In the genomic region with DNA sequence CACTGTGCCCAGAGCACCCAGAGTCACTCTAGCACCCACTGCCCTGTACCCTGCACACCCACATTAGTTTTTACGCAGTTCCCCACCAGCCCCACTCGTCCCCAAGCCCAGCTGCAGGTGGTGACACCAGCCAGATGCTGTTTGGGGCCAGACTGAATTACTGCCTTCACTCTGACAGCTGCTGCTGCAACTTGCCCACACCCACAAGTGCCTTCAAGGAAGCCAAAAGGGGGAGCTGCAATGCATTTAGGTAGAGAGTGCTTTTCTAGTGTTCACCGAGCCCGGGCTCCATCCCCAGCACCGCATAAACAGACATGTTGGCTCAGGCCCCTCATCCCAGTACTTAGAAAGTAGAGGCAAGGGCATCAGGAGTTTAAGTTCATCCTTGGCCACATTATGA, we compare ENCODE assay signal across 30 mouse cellular contexts. TPM values are rescaled to one million over a fixed set of nuclear protein-coding genes. Genes with fewer than 3 reads are reported as not detected.
DNase-seq lines count a peak whose midpoint lies in the region; TF ChIP-seq lines count a peak whose summit lies in the region.
"Had no signal": no experiment of that assay in that cellular context is flagged by ENCODE, and none has a peak within 500 bp of the region (broad histone marks: within the 10 kb centered on the region; RNA-seq: fewer than 3 reads in every experiment).

No protein-coding gene starts in this region.

- H3K4me1 ChIP-seq in thymus, adult 2 months (replicated peaks; ENCODE audit: control insufficient read depth, insufficient read depth, low read length): peaks cover 45% of the 10 kb centered on the region

- peak; percentile 51 for DNase-seq in cerebellum, adult 9-10 months
- no peak for DNase-seq in cerebellum, postnatal 25 days
- DNase-seq in A20 (ENCODE audit: low read depth, low spot score): peak; percentile 70
- peak; percentile 67 for DNase-seq in thymus, adult 2 months
- DNase-seq in thymus, postnatal 36 days: peak; percentile 55 to 78
- no peak for DNase-seq in neural tube, embryonic 10.5 days (ENCODE audit: extremely low spot score, low spot score)
- DNase-seq in layer of hippocampus, adult 9-11 months: no peak
- DNase-seq: adrenal gland, adult 8-10 months; cerebellum, adult 2 months; cerebellum, postnatal 36 days; heart, postnatal 14 days; kidney, adult 11 months; kidney, postnatal 36 days; layer of hippocampus, postnatal 36 days; left cerebral cortex, postnatal 4 days; lung, adult 2 months; lung, postnatal 10 days; right cerebral cortex, postnatal 14 days had no signal

- H3K4me3 ChIP-seq in thymus, adult 2 months (ENCODE audit: control insufficient read depth, insufficient read depth, low read length): no peak overlapping the region
- H3K4me3 ChIP-seq: midbrain, embryonic 13.5 days had no signal

- TF ChIP-seq CTCF in thymus, adult 2 months (IDR thresholded peaks at IDR 0.05; ENCODE audit: borderline replicate concordance, control insufficient read depth, extremely low read depth, insufficient read depth, low read length, poor library complexity): no peak

- H3K27ac ChIP-seq in thymus, adult 2 months (ENCODE audit: control insufficient read depth, insufficient read depth, low read length): peak overlapping the region; percentile 54
- H3K27ac ChIP-seq: embryonic facial prominence, embryonic 12.5 days; hindbrain, embryonic 10.5 days; hindbrain, embryonic 15.5 days; kidney, embryonic 15.5 days; layer of hippocampus, adult 2 months; macrophage; midbrain, embryonic 13.5 days had no signal

- no peak for TF ChIP-seq POLR2A in thymus, adult 2 months (IDR thresholded peaks at IDR 0.05; ENCODE audit: control insufficient read depth, extremely low read depth, insufficient read depth, low read length, poor library complexity)

- 8% methylated on average over 5 of the region's 5 CpGs for WGBS in thymus, adult 2 months

- H3K36me3 ChIP-seq in thymus, adult 2 months (ENCODE audit: control insufficient read depth, insufficient read depth, low read length): no peaks in the 10 kb centered on the region
- H3K36me3 ChIP-seq: embryonic facial prominence, embryonic 12.5 days; G1E; hindbrain, embryonic 10.5 days; hindbrain, embryonic 15.5 days; kidney, embryonic 15.5 days; midbrain, embryonic 13.5 days had no signal

- no peaks in the 10 kb centered on the region for H3K27me3 ChIP-seq in thymus, adult 2 months (ENCODE audit: control insufficient read depth, insufficient read depth, low read length)

RNA-seq across cellular contexts. Expression of a gene that starts 4.9 kb away (rescaled TPM):
- 15.9 and 17.1 TPM in 2 replicates for polyA plus RNA-seq in thymus, adult 2 months (2012; rRNA removed)

RNA-seq across cellular contexts. Expression of a gene that starts 8.8 kb away (rescaled TPM):
- 23.4 and 30.1 TPM in 2 replicates for polyA plus RNA-seq in thymus, adult 2 months (2012; rRNA removed)
- polyA plus RNA-seq: G1E; hindbrain, embryonic 10.5 days; liver, adult 2 months; macrophage; midbrain, embryonic 13.5 days; neural tube, embryonic 14.5 days had no signal

RNA-seq across cellular contexts. Expression of a gene that starts 11.4 kb away (rescaled TPM):
- polyA plus RNA-seq in thymus, adult 2 months (2012; rRNA removed): 63.7 and 87.8 TPM in 2 replicates

RNA-seq across cellular contexts. Expression of a gene that starts 15.2 kb away (rescaled TPM):
- polyA plus RNA-seq in thymus, adult 2 months (2012; rRNA removed): 375 and 472 TPM in 2 replicates

RNA-seq across cellular contexts. Expression of a gene that starts 27.1 kb away (rescaled TPM):
- polyA plus RNA-seq in thymus, adult 2 months (2012; rRNA removed): not detected in 2 replicates
- polyA plus RNA-seq: G1E; gonadal fat pad, adult 2 months; liver, adult 2 months; macrophage; small intestine, adult 2 months had no signal

Comparison
In these comparisons a context has a peak if more than half of its experiments do, and no peak if none do; other contexts are left out.
1. DNase-seq: peak in cerebellum, adult 9-10 months (single experiment), A20 (single experiment), thymus, adult 2 months (single experiment) and thymus, postnatal 36 days (2 of 2); none in cerebellum, postnatal 25 days (0 of 2), neural tube, embryonic 10.5 days (single experiment) and layer of hippocampus, adult 9-11 months (single experiment).